Mouse (Mus musculus) urinary bladder, postnatal 36 days (tissue): Measurements from ENCODE around the gene Harbi1.
A peak's percentile ranks its signal among the peaks of the same experiment; 100 is the strongest.
"Not testable (repeated sequence)": the region's sequence is repeated elsewhere in the genome, so short reads cannot be mapped to it uniquely, and the experiment has no call there.

Source experiments
- DNase-seq, 2 experiments: peaks; one replicate each; pipeline ENCODE4 v3.0.0; 2022; ENCODE audit warnings: low spot score in 2 of 2, mixed read lengths in 1 of 2

Gene Harbi1

GRCm38 (mm10) chr2:91714921-91715320, 4.3 kb downstream of the Harbi1 start:
- no peak for DNase-seq

GRCm38 (mm10) chr2:91718276-91718675, 7.6 kb downstream of the Harbi1 start:
- DNase-seq = no peak

- no peak for DNase-seq
Measured at GRCm38 (mm10) chr2:91723382-91723781, 12.7 kb downstream of the Harbi1 start.

- no peak for DNase-seq
Measured at GRCm38 (mm10) chr2:91723951-91724350, 13.3 kb downstream of the Harbi1 start.

- no peak for DNase-seq
Measured at GRCm38 (mm10) chr2:91724716-91725115, 14.1 kb downstream of the Harbi1 start.

GRCm38 (mm10) chr2:91725476-91725875, 14.8 kb downstream of the Harbi1 start:
- DNase-seq = not testable (repeated sequence)

- no peak for DNase-seq
Measured at GRCm38 (mm10) chr2:91727011-91727410, 16.4 kb downstream of the Harbi1 start.

- DNase-seq = no peak
Measured at GRCm38 (mm10) chr2:91729571-91729970, 18.9 kb downstream of the Harbi1 start.

- peak; percentile 75 to 84 for DNase-seq
Measured at GRCm38 (mm10) chr2:91729971-91730821, 19.5 kb downstream of the Harbi1 start, which contains the start of gene Ambra1. Gene Ambra1, plus strand, starts transcription at chr2:91730134.

- DNase-seq = no peak
Measured at GRCm38 (mm10) chr2:91735221-91735620, 24.6 kb downstream of the Harbi1 start.

GRCm38 (mm10) chr2:91739586-91739985, 28.9 kb downstream of the Harbi1 start:
- DNase-seq = no peak

- no peak for DNase-seq
Measured at GRCm38 (mm10) chr2:91744686-91745085, 34.0 kb downstream of the Harbi1 start.

- peak in 1 of 2 experiments; percentile 59 for DNase-seq
Measured at GRCm38 (mm10) chr2:91749811-91750261, 39.2 kb downstream of the Harbi1 start.
